Mouse (Mus musculus): ENCODE data around the gene Tcam1. TPM values are rescaled to one million over a fixed set of nuclear protein-coding genes. Genes with fewer than 3 reads are reported as not detected.
A peak's percentile ranks its signal among the peaks of the same experiment; 100 is the strongest.

Tcam1 gene
- total RNA-seq, 1 experiment: 1.0 TPM

- Histone ChIP-seq H3K36me3 (ENCODE audit: control insufficient read depth, insufficient read depth, low read length, poor library complexity, severe bottlenecking) (peaks cover 51% of the 10 kb centered on the region), H3K9me3 (ENCODE audit: control insufficient read depth, insufficient read depth, low read depth, low read length) (no peaks in the 10 kb centered on the region), H3K9ac (ENCODE audit: insufficient read depth, low read depth, low read length, poor library complexity, severe bottlenecking) (peak overlapping the region; percentile 100), H3K4me3 (ENCODE audit: insufficient read depth in 1 of 2, low read depth in 1 of 2, low read length in 2 of 2, poor library complexity in 1 of 2, severe bottlenecking in 1 of 2) (peak overlapping the region; percentile 96 to 100), H3K4me1 (ENCODE audit: control insufficient read depth in 2 of 2, insufficient read depth in 2 of 2, low read length in 2 of 2, poor library complexity in 1 of 2) (peaks cover 4 to 10% of the 10 kb centered on the region in 2 experiments; a peak in 3 of 4 replicates), H3K27ac (ENCODE audit: insufficient read depth, low read depth, low read length, poor library complexity, severe bottlenecking) (peak overlapping the region; percentile 76)
- TF ChIP-seq ZNF384 (IDR thresholded peaks at IDR 0.05; ENCODE audit: low read depth, low read length): no peak
- no peak for TF ChIP-seq CHD2 (IDR thresholded peaks at IDR 0.05; ENCODE audit: low read depth, low read length)
- TF ChIP-seq ZC3H11A (IDR thresholded peaks at IDR 0.05; ENCODE audit: borderline replicate concordance, low read depth, low read length): no peak
- no peak for TF ChIP-seq MAFK (IDR thresholded peaks at IDR 0.05; ENCODE audit: insufficient read depth, low read depth, low read length)
- no peak for TF ChIP-seq HCFC1 (IDR thresholded peaks at IDR 0.05; ENCODE audit: borderline replicate concordance, insufficient read depth, low read length)
- DNase-seq (ENCODE audit: low read depth, low spot score): no peak
- in situ Hi-C loops (cut with MboI; ENCODE audit: low sequenced_read_pairs in 2 of 2, unreplicated experiment in 2 of 2): no loop called here
Measured at GRCm38 (mm10) chr11:106255174-106255573, 21.3 kb upstream of the Tcam1 start.

GRCm38 (mm10) chr11:106255685-106256451 is 20.6 kb upstream of the Tcam1 start, which contains the start of the genes Ftsj3 and Psmc5:
Gene Ftsj3 (minus strand): TSS chr11:106256079.
Gene Psmc5 (plus strand): TSS chr11:106256154.
- H3K4me3 ChIP-seq (ENCODE audit: insufficient read depth in 1 of 2, low read depth in 1 of 2, low read length in 2 of 2, poor library complexity in 1 of 2, severe bottlenecking in 1 of 2): peak within 1 kb of the TSS; percentile 96 to 100
- H3K9me3 ChIP-seq (ENCODE audit: control insufficient read depth, insufficient read depth, low read depth, low read length): no peaks in the 10 kb centered on the region
- peak within 1 kb of the TSS; percentile 96 for H3K27ac ChIP-seq (ENCODE audit: insufficient read depth, low read depth, low read length, poor library complexity, severe bottlenecking)
- in situ Hi-C loops (cut with MboI; ENCODE audit: low sequenced_read_pairs in 2 of 2, unreplicated experiment in 2 of 2): no loop called here
- H3K9ac ChIP-seq (ENCODE audit: insufficient read depth, low read depth, low read length, poor library complexity, severe bottlenecking): peak within 1 kb of the TSS; percentile 100
- no peak for TF ChIP-seq ZNF384 (IDR thresholded peaks at IDR 0.05; ENCODE audit: low read depth, low read length)
- peak; percentile 90 for TF ChIP-seq MAFK (IDR thresholded peaks at IDR 0.05; ENCODE audit: insufficient read depth, low read depth, low read length)
- TF ChIP-seq CHD2 (IDR thresholded peaks at IDR 0.05; ENCODE audit: low read depth, low read length): peak; percentile 82
- TF ChIP-seq HCFC1 (IDR thresholded peaks at IDR 0.05; ENCODE audit: borderline replicate concordance, insufficient read depth, low read length): peak; percentile 90
- TF ChIP-seq ZC3H11A (IDR thresholded peaks at IDR 0.05; ENCODE audit: borderline replicate concordance, low read depth, low read length): no peak
- DNase-seq (ENCODE audit: low read depth, low spot score): peak; percentile 93
- H3K36me3 ChIP-seq (ENCODE audit: control insufficient read depth, insufficient read depth, low read length, poor library complexity, severe bottlenecking): peaks cover 44% of the 10 kb centered on the region
- H3K4me1 ChIP-seq (ENCODE audit: control insufficient read depth in 2 of 2, insufficient read depth in 2 of 2, low read length in 2 of 2, poor library complexity in 1 of 2): peaks cover 4 to 10% of the 10 kb centered on the region in 2 experiments; a peak in 3 of 4 replicates

- peaks cover 4 to 10% of the 10 kb centered on the region in 2 experiments; a peak in 3 of 4 replicates for H3K4me1 ChIP-seq (ENCODE audit: control insufficient read depth in 2 of 2, insufficient read depth in 2 of 2, low read length in 2 of 2, poor library complexity in 1 of 2)
- no peak for DNase-seq (ENCODE audit: low read depth, low spot score)
- no peak overlapping the region for H3K27ac ChIP-seq (ENCODE audit: insufficient read depth, low read depth, low read length, poor library complexity, severe bottlenecking)
- peaks cover 50% of the 10 kb centered on the region for H3K36me3 ChIP-seq (ENCODE audit: control insufficient read depth, insufficient read depth, low read length, poor library complexity, severe bottlenecking)
- no peaks in the 10 kb centered on the region for H3K9me3 ChIP-seq (ENCODE audit: control insufficient read depth, insufficient read depth, low read depth, low read length)
- H3K9ac ChIP-seq (ENCODE audit: insufficient read depth, low read depth, low read length, poor library complexity, severe bottlenecking): peak overlapping the region; percentile 100; the same call in 1 of the 2 replicates
- H3K4me3 ChIP-seq (ENCODE audit: insufficient read depth in 1 of 2, low read depth in 1 of 2, low read length in 2 of 2, poor library complexity in 1 of 2, severe bottlenecking in 1 of 2): peak overlapping the region; percentile 96 to 100
- in situ Hi-C loops (cut with MboI; ENCODE audit: low sequenced_read_pairs in 2 of 2, unreplicated experiment in 2 of 2): no loop called here
- TF ChIP-seq MAFK (IDR thresholded peaks at IDR 0.05; ENCODE audit: insufficient read depth, low read depth, low read length) (no peak), ZNF384 (IDR thresholded peaks at IDR 0.05; ENCODE audit: low read depth, low read length) (no peak)
Measured at GRCm38 (mm10) chr11:106256775-106257174, 19.7 kb upstream of the Tcam1 start.

- Histone ChIP-seq H3K9me3 (ENCODE audit: control insufficient read depth, insufficient read depth, low read depth, low read length) (no peaks in the 10 kb centered on the region), H3K9ac (ENCODE audit: insufficient read depth, low read depth, low read length, poor library complexity, severe bottlenecking) (no peak overlapping the region), H3K36me3 (ENCODE audit: control insufficient read depth, insufficient read depth, low read length, poor library complexity, severe bottlenecking) (peaks cover 61% of the 10 kb centered on the region), H3K27ac (ENCODE audit: insufficient read depth, low read depth, low read length, poor library complexity, severe bottlenecking) (no peak overlapping the region), H3K4me3 (ENCODE audit: insufficient read depth in 1 of 2, low read depth in 1 of 2, low read length in 2 of 2, poor library complexity in 1 of 2, severe bottlenecking in 1 of 2) (no peak overlapping the region), H3K4me1 (ENCODE audit: control insufficient read depth in 2 of 2, insufficient read depth in 2 of 2, low read length in 2 of 2, poor library complexity in 1 of 2) (peaks cover 0 to 7% of the 10 kb centered on the region in 2 experiments; a peak in 2 of 4 replicates)
- no peak for DNase-seq (ENCODE audit: low read depth, low spot score)
- TF ChIP-seq ZNF384 (IDR thresholded peaks at IDR 0.05; ENCODE audit: low read depth, low read length) (no peak), HCFC1 (IDR thresholded peaks at IDR 0.05; ENCODE audit: borderline replicate concordance, insufficient read depth, low read length) (no peak), CHD2 (IDR thresholded peaks at IDR 0.05; ENCODE audit: low read depth, low read length) (no peak), MAFK (IDR thresholded peaks at IDR 0.05; ENCODE audit: insufficient read depth, low read depth, low read length) (no peak), ZC3H11A (IDR thresholded peaks at IDR 0.05; ENCODE audit: borderline replicate concordance, low read depth, low read length) (no peak)
- in situ Hi-C loops (cut with MboI; ENCODE audit: low sequenced_read_pairs in 2 of 2, unreplicated experiment in 2 of 2): no loop called here
Measured at GRCm38 (mm10) chr11:106260826-106261450, 15.5 kb upstream of the Tcam1 start.

Data from ES-E14 (cell line).